Mouse (Mus musculus) E14TG2a.4 (cell line): ENCODE data around the gene Emc6.

Experiments used
- CTCF ChIP-seq: conservative IDR thresholded peaks from 2 replicates; pipeline ENCODE4 v1.5.1; 2014; ENCODE audit warnings: low read length
- NANOG ChIP-seq: IDR thresholded peaks from 2 replicates; pipeline ENCODE4 v1.6.1; 2014; ENCODE audit warnings: borderline replicate concordance, low read length, mixed read lengths
- POU5F1 ChIP-seq: IDR thresholded peaks from 2 replicates; pipeline ENCODE4 v1.6.1; 2014; ENCODE audit warnings: low read length, borderline replicate concordance

GRCm38 (mm10) chr11:73225856-73226255, 49.0 kb upstream of the Emc6 start:
- TF ChIP-seq CTCF (no peak), POU5F1 (no peak), NANOG (no peak)
